Mouse (Mus musculus) G1E (cell line): Measurements from ENCODE around the gene Erc2.

Source experiments
- CTCF ChIP-seq: IDR thresholded peaks from 2 replicates; pipeline ENCODE4 v1.5.1; 2012; ENCODE audit warnings: low read depth, low read length, inconsistent platforms, mixed read lengths
- GATA1 ChIP-seq: IDR thresholded peaks from 2 replicates; pipeline ENCODE4 v1.6.1; 2012; ENCODE audit warnings: borderline replicate concordance, low read length, inconsistent platforms, mixed read lengths

DNA sequence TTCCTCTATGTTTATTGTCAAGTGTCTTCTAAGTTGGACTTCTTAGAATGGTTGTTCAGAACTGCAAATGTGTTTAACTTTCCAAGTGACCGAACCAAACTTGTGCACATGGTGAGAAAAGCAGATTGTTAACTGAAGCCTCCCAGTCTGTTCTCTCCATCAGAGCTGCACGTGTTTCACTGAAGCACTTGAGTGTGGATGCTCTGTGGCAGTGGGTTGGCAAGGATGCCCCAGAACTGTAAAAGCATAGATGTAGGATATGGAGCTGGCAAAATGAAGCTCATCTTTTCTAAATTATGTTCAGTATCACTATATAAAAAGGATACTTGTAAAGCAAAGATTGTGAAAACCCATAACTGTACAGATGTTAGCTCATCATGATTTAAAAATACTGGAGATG, 645.1 kb downstream of the Erc2 start:
- TF ChIP-seq GATA1 (no peak), CTCF (no peak)
